Mouse (Mus musculus) neural tube, embryonic 15.5 days (tissue): ENCODE results near the gene Prss48. TPM values are rescaled to one million over a fixed set of nuclear protein-coding genes. Genes with fewer than 3 reads are reported as not detected.

Experiments
- ATAC-seq: fragments of 200-750 bp; cut with Nextera tagmentation; 2 replicates; pipeline ENCODE4 v1.8.0; 2017; ENCODE audit warnings: mild to moderate bottlenecking, moderate TSS enrichment, moderate library complexity; ENCODE audit not compliant: low FRiP score
- H3K27ac ChIP-seq: fragments of 300-500 bp; sonication (generic); replicated peaks from 2 replicates; pipeline ENCODE4 v1.5.1; 2015; ENCODE audit warnings: mild to moderate bottlenecking, inconsistent platforms
- H3K27me3 ChIP-seq: fragments of 300-500 bp; sonication (generic); replicated peaks from 2 replicates; pipeline ENCODE4 v1.6.1; 2015; ENCODE audit warnings: inconsistent platforms
- H3K36me3 ChIP-seq: fragments of 300-500 bp; sonication (generic); 2 replicates; pipeline ENCODE4 v1.6.1; 2015; ENCODE audit warnings: inconsistent platforms
- H3K4me1 ChIP-seq: fragments of 300-500 bp; sonication (generic); 2 replicates; pipeline ENCODE4 v1.6.1; 2015; ENCODE audit warnings: inconsistent platforms
- H3K4me2 ChIP-seq: fragments of 300-500 bp; sonication (generic); 2 replicates; pipeline ENCODE4 v1.6.1; 2015; ENCODE audit warnings: inconsistent platforms, mild to moderate bottlenecking, moderate library complexity
- H3K4me3 ChIP-seq: fragments of 300-500 bp; sonication (generic); replicated peaks from 2 replicates; pipeline ENCODE4 v1.5.1; 2015; ENCODE audit warnings: mild to moderate bottlenecking, inconsistent platforms
- H3K9ac ChIP-seq: fragments of 300-500 bp; sonication (generic); replicated peaks from 2 replicates; pipeline ENCODE4 v1.6.1; 2015; ENCODE audit warnings: mild to moderate bottlenecking, inconsistent platforms
- H3K9me3 ChIP-seq: fragments of 300-500 bp; sonication (generic); replicated peaks from 2 replicates; pipeline ENCODE4 v1.6.1; 2016; ENCODE audit warnings: inconsistent platforms
- WGBS: fragments of 180-500 bp; shearing (Covaris S2); methylation state at CpG from one replicate; pipeline ENCODE4 v1.1.7; 2015; ENCODE audit warnings: mixed read lengths; 5-methylcytosine and 5-hydroxymethylcytosine counted together
- polyA plus RNA-seq: library from polyadenylated mRNA; unstranded; fragments of >200 nt; fragmentation: Nextera tagmentation; extraction: Ambion mirVana; gene quantifications from 2 replicates; pipeline ENCODE4 v1.2.1, GENCODE M21; 2015

The Prss48 gene
- polyA plus RNA-seq, 1 experiment from 2014 or later: not detected

- no peaks in the 10 kb centered on the region for H3K36me3 ChIP-seq
- ATAC-seq: no peak
- no peak overlapping the region for H3K27ac ChIP-seq
- H3K9me3 ChIP-seq: no peaks in the 10 kb centered on the region
- no peak overlapping the region for H3K4me2 ChIP-seq
- no peaks in the 10 kb centered on the region for H3K27me3 ChIP-seq
- H3K4me1 ChIP-seq: 0 out of 2 replicates have a peak, but pooled peaks cover 3% of the 10 kb centered on the region
- H3K4me3 ChIP-seq: no peak overlapping the region
- 67% methylated on average over 12 of the region's 12 CpGs for WGBS
- H3K9ac ChIP-seq: no peak overlapping the region
Measured at GRCm38 (mm10) chr3:86024065-86024795, 21.9 kb upstream of the Prss48 start.

DNA sequence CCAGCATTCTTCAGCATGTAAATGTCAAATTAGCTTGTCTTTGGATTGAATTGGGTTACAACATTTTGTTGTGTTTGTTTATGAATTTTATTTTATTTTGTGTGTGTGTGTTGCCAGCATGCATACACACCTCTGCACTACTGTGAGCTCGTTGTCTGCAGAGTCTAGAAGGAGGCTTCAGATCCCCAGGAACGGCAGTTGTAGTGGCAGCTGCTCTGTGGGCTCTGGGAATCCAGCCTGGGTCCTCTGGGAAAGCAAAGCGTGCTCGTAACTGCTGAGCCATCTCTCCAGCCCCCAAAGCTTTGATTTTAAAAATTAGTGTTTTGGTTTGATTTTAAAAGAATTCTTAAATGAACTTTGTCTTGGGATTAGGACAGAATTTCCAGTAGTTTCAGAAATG lies 19.4 kb upstream of the Prss48 start:
- Histone ChIP-seq H3K4me1 (0 out of 2 replicates have a peak, but pooled peaks cover 3% of the 10 kb centered on the region), H3K4me3 (no peak overlapping the region), H3K9me3 (no peaks in the 10 kb centered on the region), H3K36me3 (no peaks in the 10 kb centered on the region), H3K9ac (no peak overlapping the region), H3K27ac (no peak overlapping the region), H3K27me3 (no peaks in the 10 kb centered on the region), H3K4me2 (no peak overlapping the region)
- ATAC-seq: no peak
- 80% methylated on average over 4 of the region's 4 CpGs for WGBS

GRCm38 (mm10) chr3:86020921-86021650 lies 18.8 kb upstream of the Prss48 start:
- Histone ChIP-seq H3K36me3 (no peaks in the 10 kb centered on the region), H3K9ac (no peak overlapping the region), H3K4me2 (no peak overlapping the region), H3K27me3 (no peaks in the 10 kb centered on the region), H3K4me1 (0 out of 2 replicates have a peak, but pooled peaks cover 3% of the 10 kb centered on the region), H3K9me3 (no peaks in the 10 kb centered on the region), H3K27ac (no peak overlapping the region), H3K4me3 (no peak overlapping the region)
- 92% methylated on average over 16 of the region's 16 CpGs for WGBS
- ATAC-seq: no peak

DNA sequence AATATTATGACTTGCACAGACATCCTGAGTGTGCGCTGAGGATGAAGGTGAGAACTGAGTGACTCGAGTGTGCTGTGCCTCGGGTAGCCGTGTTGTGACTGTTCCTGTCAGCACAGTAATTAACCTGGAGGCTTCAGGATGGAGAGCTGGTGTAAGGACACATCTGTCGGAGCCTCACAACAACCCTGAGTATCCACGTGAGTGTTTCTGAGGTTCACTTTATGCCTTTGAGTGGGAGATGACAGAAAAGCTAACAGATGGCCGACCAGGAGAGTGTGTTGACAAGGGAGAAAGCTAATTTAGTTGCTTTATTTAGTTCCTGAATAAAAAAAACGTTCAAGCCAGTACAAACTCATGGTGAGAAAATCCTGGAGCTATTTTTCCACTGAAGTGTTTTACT lies 15.2 kb upstream of the Prss48 start:
- no peaks in the 10 kb centered on the region for H3K36me3 ChIP-seq
- H3K4me1 ChIP-seq: no peaks in the 10 kb centered on the region
- H3K4me3 ChIP-seq: no peak overlapping the region
- H3K27ac ChIP-seq: no peak overlapping the region
- no peaks in the 10 kb centered on the region for H3K9me3 ChIP-seq
- no peak for ATAC-seq
- no peak overlapping the region for H3K9ac ChIP-seq
- H3K4me2 ChIP-seq: no peak overlapping the region
- no peaks in the 10 kb centered on the region for H3K27me3 ChIP-seq
- WGBS: 77% methylated on average over 8 of the region's 8 CpGs

- no peak for ATAC-seq
- no peaks in the 10 kb centered on the region for H3K4me1 ChIP-seq
- H3K9ac ChIP-seq: no peak overlapping the region
- H3K27me3 ChIP-seq: no peaks in the 10 kb centered on the region
- WGBS: 97% methylated on average over 1 of the region's 1 CpGs
- H3K27ac ChIP-seq: no peak overlapping the region
- no peaks in the 10 kb centered on the region for H3K9me3 ChIP-seq
- no peak overlapping the region for H3K4me2 ChIP-seq
- no peak overlapping the region for H3K4me3 ChIP-seq
- H3K36me3 ChIP-seq: no peaks in the 10 kb centered on the region
Measured at GRCm38 (mm10) chr3:86016965-86017364, 14.7 kb upstream of the Prss48 start.

GRCm38 (mm10) chr3:86013837-86014236 lies 11.5 kb upstream of the Prss48 start:
- H3K4me2 ChIP-seq: no peak overlapping the region
- WGBS: 84% methylated on average over 10 of the region's 10 CpGs
- no peaks in the 10 kb centered on the region for H3K9me3 ChIP-seq
- no peaks in the 10 kb centered on the region for H3K36me3 ChIP-seq
- no peak overlapping the region for H3K27ac ChIP-seq
- H3K27me3 ChIP-seq: no peaks in the 10 kb centered on the region
- no peak overlapping the region for H3K4me3 ChIP-seq
- ATAC-seq: no peak
- no peaks in the 10 kb centered on the region; the same call in 1 of the 2 replicates for H3K4me1 ChIP-seq
- no peak overlapping the region for H3K9ac ChIP-seq

- ATAC-seq: no peak
Measured at GRCm38 (mm10) chr3:86011833-86012232, 9.5 kb upstream of the Prss48 start.

DNA sequence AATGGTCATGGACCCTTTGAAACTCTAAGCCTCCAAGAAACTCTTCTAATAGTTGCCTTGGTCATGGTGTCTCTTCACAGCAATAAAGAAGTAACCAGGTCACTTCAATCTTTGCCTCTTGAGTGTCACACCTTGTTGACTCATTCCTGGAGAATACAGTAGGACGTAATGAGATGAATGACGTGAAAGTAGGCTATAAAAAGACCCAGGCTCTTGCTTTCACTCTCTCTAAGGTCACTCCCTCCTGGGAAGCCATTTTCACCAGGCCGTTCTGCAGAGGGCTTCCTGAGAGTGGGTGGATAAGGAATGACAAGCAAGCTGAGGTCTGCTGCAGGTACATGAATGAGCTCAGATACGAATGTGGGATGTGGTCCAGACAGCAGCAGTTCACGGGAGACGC lies 9.1 kb upstream of the Prss48 start:
- 88% methylated on average over 6 of the region's 6 CpGs for WGBS
- no peaks in the 10 kb centered on the region; the same call in 1 of the 2 replicates for H3K4me1 ChIP-seq
- H3K27ac ChIP-seq: no peak overlapping the region
- H3K4me2 ChIP-seq: no peak overlapping the region
- H3K27me3 ChIP-seq: no peaks in the 10 kb centered on the region
- H3K9ac ChIP-seq: no peak overlapping the region
- H3K4me3 ChIP-seq: no peak overlapping the region
- H3K9me3 ChIP-seq: no peaks in the 10 kb centered on the region
- ATAC-seq: no peak
- H3K36me3 ChIP-seq: 0 out of 2 replicates have a peak, but pooled peaks cover 4% of the 10 kb centered on the region

More at GRCm38 (mm10) chr3:86011833-86012232, 9.5 kb upstream of the Prss48 start:
- Histone ChIP-seq H3K9ac (no peak overlapping the region), H3K4me1 (no peaks in the 10 kb centered on the region; the same call in 1 of the 2 replicates), H3K27me3 (no peaks in the 10 kb centered on the region), H3K9me3 (no peaks in the 10 kb centered on the region), H3K36me3 (0 out of 2 replicates have a peak, but pooled peaks cover 4% of the 10 kb centered on the region), H3K4me2 (no peak overlapping the region), H3K27ac (no peak overlapping the region), H3K4me3 (no peak overlapping the region)
- WGBS: 68% methylated on average over 3 of the region's 3 CpGs

DNA sequence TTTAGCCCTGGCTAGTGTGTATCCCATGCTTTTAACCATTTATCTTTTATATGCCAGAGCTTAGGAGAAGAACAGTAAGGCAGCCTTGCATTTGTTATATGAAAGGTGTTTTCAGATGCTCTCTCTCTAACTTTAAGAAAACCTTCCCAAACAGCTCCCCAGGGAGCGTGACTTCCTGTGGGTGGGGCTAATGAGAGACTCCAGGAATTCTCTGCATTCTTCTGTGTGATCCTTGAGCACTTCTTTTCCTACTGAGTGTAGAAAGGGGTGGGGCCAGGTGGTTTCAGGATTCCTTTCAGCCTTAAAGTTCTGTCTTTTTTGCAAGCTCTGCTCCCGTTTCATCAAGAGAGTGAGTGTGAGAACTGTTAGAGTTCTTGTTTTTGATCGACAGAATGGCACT lies 8.3 kb upstream of the Prss48 start:
- Histone ChIP-seq H3K36me3 (0 out of 2 replicates have a peak, but pooled peaks cover 4% of the 10 kb centered on the region), H3K27me3 (no peaks in the 10 kb centered on the region), H3K9me3 (no peaks in the 10 kb centered on the region), H3K27ac (no peak overlapping the region), H3K9ac (no peak overlapping the region), H3K4me3 (no peak overlapping the region), H3K4me2 (no peak overlapping the region), H3K4me1 (no peaks in the 10 kb centered on the region; the same call in 1 of the 2 replicates)
- WGBS: 76% methylated on average over 3 of the region's 3 CpGs
- no peak for ATAC-seq

GRCm38 (mm10) chr3:86004751-86005150 lies 2.5 kb upstream of the Prss48 start:
- WGBS: 89% methylated on average over 10 of the region's 10 CpGs
- Histone ChIP-seq H3K27me3 (no peaks in the 10 kb centered on the region), H3K9me3 (no peaks in the 10 kb centered on the region)

DNA sequence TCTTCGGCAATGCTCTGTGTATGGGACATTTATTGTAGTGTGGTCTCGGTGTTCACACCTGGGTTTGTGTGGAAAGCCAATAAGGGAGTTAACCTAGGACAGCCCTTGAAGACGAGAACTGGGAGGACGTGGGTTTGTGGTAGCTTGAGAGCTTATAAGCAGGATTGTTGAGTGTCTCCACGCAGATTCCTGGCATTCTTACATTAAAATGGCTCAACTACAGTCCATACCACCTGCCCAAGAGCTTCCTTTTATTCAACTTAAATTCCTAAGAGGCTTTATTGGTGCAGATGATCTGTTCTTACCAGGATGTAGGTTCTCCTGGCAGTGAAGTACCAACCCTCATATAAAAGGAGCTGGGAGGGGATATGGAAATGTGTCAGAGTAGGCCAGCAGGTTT lies 649 bp upstream of the Prss48 start:
- H3K9me3 ChIP-seq: no peaks in the 10 kb centered on the region
- no peak overlapping the region for H3K27ac ChIP-seq
- H3K4me2 ChIP-seq: no peak overlapping the region
- WGBS: 93% methylated on average over 5 of the region's 5 CpGs
- no peaks in the 10 kb centered on the region for H3K36me3 ChIP-seq
- no peak for ATAC-seq
- H3K27me3 ChIP-seq: no peaks in the 10 kb centered on the region
- no peak overlapping the region for H3K9ac ChIP-seq
- no peaks in the 10 kb centered on the region for H3K4me1 ChIP-seq
- H3K4me3 ChIP-seq: no peak overlapping the region

More at GRCm38 (mm10) chr3:86004751-86005150, 2.5 kb upstream of the Prss48 start:
- Histone ChIP-seq H3K4me1 (no peaks in the 10 kb centered on the region), H3K36me3 (0 out of 2 replicates have a peak, but pooled peaks cover 4% of the 10 kb centered on the region), H3K4me3 (no peak overlapping the region), H3K27ac (no peak overlapping the region), H3K4me2 (no peak overlapping the region), H3K9ac (no peak overlapping the region)
- ATAC-seq: no peak

- WGBS: 97% methylated on average over 3 of the region's 3 CpGs
- Histone ChIP-seq H3K4me2 (no peak overlapping the region), H3K9ac (no peak overlapping the region), H3K27ac (no peak overlapping the region), H3K4me3 (no peak overlapping the region), H3K9me3 (no peaks in the 10 kb centered on the region), H3K36me3 (no peaks in the 10 kb centered on the region), H3K27me3 (no peaks in the 10 kb centered on the region), H3K4me1 (no peaks in the 10 kb centered on the region)
- no peak for ATAC-seq
Measured at GRCm38 (mm10) chr3:86001271-86001670, 1.0 kb downstream of the Prss48 start.
